In the genomic region with DNA sequence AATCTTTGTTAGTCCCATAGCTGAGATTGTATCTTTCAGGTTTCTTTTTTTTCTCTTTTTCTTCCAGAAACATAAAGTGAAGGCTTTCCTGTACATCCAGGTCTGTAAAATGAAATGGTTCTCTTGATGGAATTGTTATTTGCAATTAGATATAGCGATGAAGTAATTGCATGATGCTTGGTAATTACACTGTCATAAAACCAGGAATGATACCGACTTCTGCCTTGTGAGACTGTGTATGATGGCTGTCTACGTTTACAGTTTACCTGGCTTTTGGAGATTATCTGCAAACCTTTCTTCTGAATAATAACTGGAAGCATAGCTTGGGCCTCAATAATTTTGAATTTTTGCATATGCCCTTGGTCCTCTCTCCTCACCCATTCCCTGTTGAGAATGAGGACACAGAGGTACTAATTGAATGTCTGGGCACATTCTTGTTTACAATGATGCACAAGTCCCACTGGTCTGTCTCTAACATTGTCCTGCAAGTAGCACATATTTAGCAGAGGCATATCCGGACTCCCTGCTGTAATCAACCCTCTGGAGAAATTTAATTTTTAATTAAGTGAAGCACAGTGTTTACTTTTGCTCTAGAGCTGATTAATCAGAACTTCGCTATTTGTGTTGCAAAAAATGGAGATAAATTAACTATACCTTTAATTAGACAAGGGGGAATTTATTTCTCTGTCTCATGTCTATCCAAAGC, we compare ENCODE assay signal across 26 mouse cellular contexts.
"Had no signal": no experiment of that assay in that cellular context is flagged by ENCODE, and none has a peak within 500 bp of the region (broad histone marks: within the 10 kb centered on the region; RNA-seq: fewer than 3 reads in every experiment).

No protein-coding gene starts in this region.

- H3K4me1 ChIP-seq: heart, embryonic 10.5 days; heart, embryonic 12.5 days; hindbrain, embryonic 10.5 days; hindbrain, embryonic 12.5 days; hindbrain, embryonic 15.5 days; intestine, embryonic 15.5 days; kidney, embryonic 15.5 days; limb, embryonic 10.5 days; limb, embryonic 12.5 days had no signal

- H3K27ac ChIP-seq: gastrocnemius, adult 2 months; heart, embryonic 10.5 days; hindbrain, embryonic 10.5 days; hindbrain, embryonic 12.5 days; hindbrain, embryonic 15.5 days; intestine, embryonic 15.5 days; kidney, embryonic 15.5 days; kidney, postnatal 0 days; layer of hippocampus, adult 2 months; left cerebral cortex, adult 2 months; limb, embryonic 10.5 days; limb, embryonic 12.5 days had no signal

- H3K9ac ChIP-seq: heart, embryonic 12.5 days; hindbrain, embryonic 12.5 days; hindbrain, embryonic 15.5 days; intestine, embryonic 15.5 days; kidney, embryonic 15.5 days; limb, embryonic 12.5 days had no signal

- ATAC-seq: inflammation-experienced regulatory T-cells, adult 6 months; intestine, embryonic 15.5 days; intestine, postnatal 0 days had no signal

- H3K9me3 ChIP-seq: heart, embryonic 10.5 days; heart, embryonic 12.5 days; hindbrain, embryonic 10.5 days; hindbrain, embryonic 12.5 days; hindbrain, embryonic 15.5 days; intestine, embryonic 15.5 days; kidney, embryonic 15.5 days; limb, embryonic 10.5 days; limb, embryonic 12.5 days had no signal

- H3K27me3 ChIP-seq: heart, embryonic 12.5 days; hindbrain, embryonic 12.5 days; hindbrain, embryonic 15.5 days; intestine, embryonic 15.5 days; kidney, embryonic 15.5 days; limb, embryonic 12.5 days had no signal

- H3K4me3 ChIP-seq: gastrocnemius, adult 2 months; heart, embryonic 10.5 days; heart, embryonic 12.5 days; hindbrain, embryonic 10.5 days; hindbrain, embryonic 12.5 days; hindbrain, embryonic 15.5 days; intestine, embryonic 15.5 days; kidney, embryonic 15.5 days; layer of hippocampus, adult 2 months; left cerebral cortex, adult 2 months; limb, embryonic 10.5 days; limb, embryonic 12.5 days had no signal

- DNase-seq: gastrocnemius, adult 2 months; gastrocnemius, postnatal 10 days; gastrocnemius, postnatal 25 days; heart, adult 18-20 months; heart, postnatal 10 days; heart, postnatal 4 days; kidney, adult 2 months; kidney, adult 9 months; kidney, postnatal 25 days; kidney, postnatal 4 days; liver had no signal

- H3K4me2 ChIP-seq: heart, embryonic 12.5 days; hindbrain, embryonic 12.5 days; hindbrain, embryonic 15.5 days; intestine, embryonic 15.5 days; kidney, embryonic 15.5 days; limb, embryonic 12.5 days; liver, embryonic 11.5 days had no signal

- H3K36me3 ChIP-seq: heart, embryonic 10.5 days; heart, embryonic 12.5 days; hindbrain, embryonic 10.5 days; hindbrain, embryonic 12.5 days; hindbrain, embryonic 15.5 days; intestine, embryonic 15.5 days; kidney, embryonic 15.5 days; limb, embryonic 10.5 days; limb, embryonic 12.5 days had no signal
